Mouse (Mus musculus): Measurements from ENCODE around the gene Col18a1.

- TF ChIP-seq EP300 (IDR thresholded peaks at IDR 0.05; ENCODE audit: low read depth) (no peak), CTCF (IDR thresholded peaks at IDR 0.05; ENCODE audit: low read depth) (no peak)
These were observed 150.3 kb downstream of the Col18a1 start for GRCm38 (mm10) chr10:77016080-77016479.

All from liver, postnatal 0 days (tissue).